ENCODE assay signal across 9 mouse cellular contexts in genomic region chr7:99706341-99707037, GRCm38 (mm10). TPM values are rescaled to one million over a fixed set of nuclear protein-coding genes. Genes with fewer than 3 reads are reported as not detected.
DNase-seq lines count a peak whose midpoint lies in the region; ATAC-seq and TF ChIP-seq lines count a peak whose summit lies in the region.
"Had no signal": no experiment of that assay in that cellular context is flagged by ENCODE, and none has a peak within 500 bp of the region (broad histone marks: within the 10 kb centered on the region; RNA-seq: fewer than 3 reads in every experiment).

No protein-coding gene starts in this region.

- no peak for TF ChIP-seq POLR2A in MEL (IDR thresholded peaks at IDR 0.05; ENCODE audit: control insufficient read depth in 1 of 2, insufficient read depth in 1 of 2, low read depth in 1 of 2, low read length in 2 of 2, poor library complexity in 1 of 2)

- no peak for TF ChIP-seq RAD21 in MEL (IDR thresholded peaks at IDR 0.05; ENCODE audit: low read depth, low read length)

- ATAC-seq in stomach, postnatal 0 days (ENCODE audit: low FRiP score, low TSS enrichment): no peak

- peak overlapping the region; percentile 31; the same call in 1 of the 2 replicates for H3K4me2 ChIP-seq in stomach, postnatal 0 days (replicated peaks; ENCODE audit: low read depth)

- H3K36me3 ChIP-seq in MEL (ENCODE audit: control insufficient read depth in 1 of 2, insufficient read depth in 2 of 2, low read length in 2 of 2): peaks cover 0 to 2% of the 10 kb centered on the region in 2 experiments; a peak in 1 of 4 replicates
- H3K36me3 ChIP-seq in limb, embryonic 10.5 days: no peaks in the 10 kb centered on the region
- no peaks in the 10 kb centered on the region for H3K36me3 ChIP-seq in stomach, postnatal 0 days (ENCODE audit: control insufficient read depth, insufficient read depth, low read length)

- no peak for TF ChIP-seq EP300 in MEL (IDR thresholded peaks at IDR 0.05; ENCODE audit: low read depth in 1 of 2, low read length in 2 of 2)
- TF ChIP-seq EP300 in stomach, postnatal 0 days (optimal IDR thresholded peaks at IDR 0.05): no peak

- H3K79me2 ChIP-seq in MEL (ENCODE audit: control insufficient read depth, insufficient read depth, low read length, poor library complexity): no peaks in the 10 kb centered on the region

- H3K9me3 ChIP-seq in MEL (replicated peaks; ENCODE audit: insufficient read depth, low read length): no peaks in the 10 kb centered on the region
- no peaks in the 10 kb centered on the region for H3K9me3 ChIP-seq in limb, embryonic 10.5 days (replicated peaks)
- H3K9me3 ChIP-seq in stomach, postnatal 0 days (ENCODE audit: control insufficient read depth, low read length): no peaks in the 10 kb centered on the region

- no peak overlapping the region for H3K9ac ChIP-seq in MEL (ENCODE audit: control insufficient read depth, low read depth, low read length, poor library complexity, severe bottlenecking)
- no peak overlapping the region; the same call in 1 of the 2 replicates for H3K9ac ChIP-seq in stomach, postnatal 0 days (ENCODE audit: low read length)

- 52% methylated on average over 4 of the region's 4 CpGs for WGBS in limb, embryonic 10.5 days
- WGBS in stomach, postnatal 0 days: 59% methylated on average over 4 of the region's 4 CpGs

- no peak for TF ChIP-seq CTCF in MEL (IDR thresholded peaks at IDR 0.05 in 2 of 3, conservative IDR thresholded peaks at IDR 0.05 in 1 of 3; ENCODE audit: control insufficient read depth in 1 of 3, insufficient read depth in 1 of 3, low read depth in 2 of 3, low read length in 3 of 3, poor library complexity in 1 of 3, severe bottlenecking in 1 of 3)
- no peak for TF ChIP-seq CTCF in stomach, postnatal 0 days (IDR thresholded peaks at IDR 0.05; ENCODE audit: low read depth)

- H3K27ac ChIP-seq in MEL (ENCODE audit: control insufficient read depth, low read depth, low read length): no peak overlapping the region
- H3K27ac ChIP-seq in limb, embryonic 10.5 days: peak overlapping the region; percentile 66
- H3K27ac ChIP-seq in stomach, postnatal 0 days (replicated peaks): peak overlapping the region; percentile 56; the same call in 1 of the 2 replicates

- peaks cover 0 to 6% of the 10 kb centered on the region in 2 experiments; a peak in 3 of 4 replicates for H3K4me1 ChIP-seq in MEL (ENCODE audit: control insufficient read depth in 1 of 2, insufficient read depth in 2 of 2, low read length in 2 of 2)
- peaks cover 47% of the 10 kb centered on the region for H3K4me1 ChIP-seq in limb, embryonic 10.5 days
- H3K4me1 ChIP-seq in stomach, postnatal 0 days (replicated peaks; ENCODE audit: control insufficient read depth, insufficient read depth): 0 out of 2 replicates have a peak, but pooled peaks cover 2% of the 10 kb centered on the region

- H3K4me3 ChIP-seq in MEL (ENCODE audit: control insufficient read depth in 1 of 2, insufficient read depth in 1 of 2, low read depth in 2 of 2, low read length in 2 of 2): no peak overlapping the region
- no peak overlapping the region for H3K4me3 ChIP-seq in limb, embryonic 10.5 days
- H3K4me3 ChIP-seq in stomach, postnatal 0 days (ENCODE audit: low read depth, low read length): no peak overlapping the region

- peaks cover under 1 to 1% of the 10 kb centered on the region in 2 experiments; a peak in 2 of 4 replicates for H3K27me3 ChIP-seq in MEL (ENCODE audit: control insufficient read depth in 1 of 2, insufficient read depth in 2 of 2, low read length in 2 of 2)
- peaks cover 14% of the 10 kb centered on the region; the same call in 1 of the 2 replicates for H3K27me3 ChIP-seq in limb, embryonic 10.5 days (ENCODE audit: low read depth, poor library complexity, severe bottlenecking)
- H3K27me3 ChIP-seq in stomach, postnatal 0 days (ENCODE audit: control insufficient read depth, insufficient read depth, low read length): no peaks in the 10 kb centered on the region

- DNase-seq in MEL (ENCODE audit: low read depth, low spot score): peak; percentile 5
- DNase-seq in adrenal gland, postnatal 10 days: peak; percentile 50
- DNase-seq in heart, postnatal 4 days: peak; percentile 45
- DNase-seq in limb, embryonic 10.5 days (ENCODE audit: low spot score): no peak
- no peak for DNase-seq in stomach, postnatal 0 days (ENCODE audit: low spot score)
- DNase-seq in ovary, adult 18-20 months (ENCODE audit: low spot score): no peak
- DNase-seq in Muller cell, postnatal 12 days (ENCODE audit: inconsistent ontology term): no peak
- DNase-seq in urinary bladder, adult 2 months (ENCODE audit: low spot score): no peak

TF ChIP-seq in MEL, 35 proteins besides CTCF, POLR2A, EP300 and RAD21:
- TF ChIP-seq POLR2AphosphoS2 (IDR thresholded peaks at IDR 0.05; ENCODE audit: low read length) (no peak), MAZ (IDR thresholded peaks at IDR 0.05; ENCODE audit: low read depth, low read length) (no peak), MAX (IDR thresholded peaks at IDR 0.05; ENCODE audit: low read length) (no peak), NRF1 (IDR thresholded peaks at IDR 0.05; ENCODE audit: insufficient read depth, low read depth, low read length, poor library complexity, severe bottlenecking) (no peak), TBP (IDR thresholded peaks at IDR 0.05; ENCODE audit: low read depth, low read length) (no peak), E2F4 (IDR thresholded peaks at IDR 0.05; ENCODE audit: borderline replicate concordance, low read depth, low read length) (no peak), NELFE (IDR thresholded peaks at IDR 0.05; ENCODE audit: low read depth, low read length) (no peak), CHD1 (IDR thresholded peaks at IDR 0.05; ENCODE audit: low read depth, low read length) (no peak), KAT2A (conservative IDR thresholded peaks at IDR 0.05; ENCODE audit: low read depth, low read length) (no peak), HCFC1 (IDR thresholded peaks at IDR 0.05; ENCODE audit: low read depth, low read length) (no peak), CHD2 (IDR thresholded peaks at IDR 0.05; ENCODE audit: low read length) (no peak), MEF2A (IDR thresholded peaks at IDR 0.05; ENCODE audit: extremely low read depth, insufficient replicate concordance, low read depth, low read length, poor library complexity, severe bottlenecking) (no peak), SIN3A (IDR thresholded peaks at IDR 0.05; ENCODE audit: low read length) (no peak), ZMIZ1 (IDR thresholded peaks at IDR 0.05; ENCODE audit: low read depth, low read length) (no peak)

RNA-seq across cellular contexts. Expression of gene Slco2b1, which starts 4.7 kb away (rescaled TPM):
- not detected in 2 replicates for total RNA-seq in MEL (2012; rRNA removed)
- under 1 TPM in 1 of 2 experiments, not detected in 1; 0.06 TPM for polyA plus RNA-seq in MEL (2012; ENCODE audit: insufficient read depth in 1 of 2, insufficient read length in 2 of 2, low read depth in 1 of 2, low replicate concordance in 2 of 2, missing spikeins in 1 of 2)
- total RNA-seq in adrenal gland, postnatal 10 days (2021): 10 to 100 TPM; 17.5 to 17.6 TPM
- 1 to 10 TPM; 4.0 to 4.2 TPM for total RNA-seq in heart, postnatal 4 days (2021)
- 0.92 and 1.6 TPM in 2 replicates for polyA plus RNA-seq in limb, embryonic 10.5 days (2016; fragmentation: Nextera tagmentation; extraction: Ambion mirVana)
- polyA plus RNA-seq in stomach, postnatal 0 days (2015; fragmentation: Nextera tagmentation; extraction: Ambion mirVana): 2.1 and 2.2 TPM in 2 replicates
- polyA plus RNA-seq in urinary bladder, adult 2 months (2012; rRNA removed): 23.3 and 27.0 TPM in 2 replicates

RNA-seq across cellular contexts. Expression of gene Olfr520, which starts 23.6 kb away (rescaled TPM):
- total RNA-seq in MEL (2012; rRNA removed): not detected in 2 replicates
- not detected for polyA plus RNA-seq in MEL (2012; ENCODE audit: insufficient read depth in 1 of 2, insufficient read length in 2 of 2, low read depth in 1 of 2, low replicate concordance in 2 of 2, missing spikeins in 1 of 2)
- not detected for total RNA-seq in adrenal gland, postnatal 10 days (2021)
- total RNA-seq in heart, postnatal 4 days (2021): not detected
- polyA plus RNA-seq in limb, embryonic 10.5 days (2016; fragmentation: Nextera tagmentation; extraction: Ambion mirVana): not detected in 2 replicates
- 0.11 TPM in 1 of 2 replicates, not detected in the other for polyA plus RNA-seq in stomach, postnatal 0 days (2015; fragmentation: Nextera tagmentation; extraction: Ambion mirVana)
- 0.12 and 0.19 TPM in 2 replicates for polyA plus RNA-seq in urinary bladder, adult 2 months (2012; rRNA removed)

RNA-seq across cellular contexts. Expression of gene Olfr521, which starts 56.8 kb away (rescaled TPM):
- total RNA-seq in MEL (2012; rRNA removed): not detected in 2 replicates
- polyA plus RNA-seq in MEL (2012; ENCODE audit: insufficient read depth in 1 of 2, insufficient read length in 2 of 2, low read depth in 1 of 2, low replicate concordance in 2 of 2, missing spikeins in 1 of 2): not detected
- not detected for total RNA-seq in adrenal gland, postnatal 10 days (2021)
- not detected for total RNA-seq in heart, postnatal 4 days (2021)
- not detected in 2 replicates for polyA plus RNA-seq in limb, embryonic 10.5 days (2016; fragmentation: Nextera tagmentation; extraction: Ambion mirVana)
- polyA plus RNA-seq in stomach, postnatal 0 days (2015; fragmentation: Nextera tagmentation; extraction: Ambion mirVana): not detected in 2 replicates
- polyA plus RNA-seq in urinary bladder, adult 2 months (2012; rRNA removed): not detected in 2 replicates
- polyA plus RNA-seq: brain, embryonic 14.5 days had no signal

Comparison
In these comparisons a context has a peak if more than half of its experiments do, and no peak if none do; other contexts are left out.
1. DNase-seq: peak in MEL (single experiment), adrenal gland, postnatal 10 days (single experiment) and heart, postnatal 4 days (single experiment); none in limb, embryonic 10.5 days (single experiment), stomach, postnatal 0 days (single experiment), ovary, adult 18-20 months (single experiment), Muller cell, postnatal 12 days (single experiment) and urinary bladder, adult 2 months (single experiment).